Mouse (Mus musculus): ENCODE measurements around the gene Rnf215.
"Not testable (repeated sequence)": the region's sequence is repeated elsewhere in the genome, so short reads cannot be mapped to it uniquely, and the experiment has no call there.

Gene Rnf215

GRCm38 (mm10) chr11:4134986-4135935 is at the start of gene Rnf215:
TSS of gene Rnf215 (plus strand) at chr11:4135202.
- peak; percentile 87 to 89 for DNase-seq (ENCODE audit: low spot score in 2 of 2)

DNA sequence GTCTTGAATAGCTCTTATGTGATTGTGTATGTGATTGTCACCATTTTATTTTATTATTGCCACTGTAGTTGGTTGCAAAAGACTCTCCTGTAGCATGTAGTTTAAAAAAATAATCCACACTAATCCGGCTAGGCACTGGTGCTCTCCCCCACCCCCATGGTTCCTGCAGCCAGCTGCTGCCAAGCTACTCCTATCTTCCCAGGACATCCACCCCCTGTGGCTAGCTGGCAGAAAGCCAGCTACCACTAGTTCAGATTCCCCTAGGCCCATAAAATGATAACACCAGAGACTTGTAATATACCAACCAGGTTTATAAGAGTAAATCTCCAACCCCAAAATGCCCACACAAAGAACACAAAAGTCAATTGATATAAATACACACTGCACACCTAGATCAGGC is 48.8 kb upstream of the Rnf215 start:
- DNase-seq (ENCODE audit: low spot score in 2 of 2): no peak

GRCm38 (mm10) chr11:4087267-4087666 is 47.7 kb upstream of the Rnf215 start:
- peak; percentile 33 to 46 for DNase-seq (ENCODE audit: low spot score in 2 of 2)

DNA sequence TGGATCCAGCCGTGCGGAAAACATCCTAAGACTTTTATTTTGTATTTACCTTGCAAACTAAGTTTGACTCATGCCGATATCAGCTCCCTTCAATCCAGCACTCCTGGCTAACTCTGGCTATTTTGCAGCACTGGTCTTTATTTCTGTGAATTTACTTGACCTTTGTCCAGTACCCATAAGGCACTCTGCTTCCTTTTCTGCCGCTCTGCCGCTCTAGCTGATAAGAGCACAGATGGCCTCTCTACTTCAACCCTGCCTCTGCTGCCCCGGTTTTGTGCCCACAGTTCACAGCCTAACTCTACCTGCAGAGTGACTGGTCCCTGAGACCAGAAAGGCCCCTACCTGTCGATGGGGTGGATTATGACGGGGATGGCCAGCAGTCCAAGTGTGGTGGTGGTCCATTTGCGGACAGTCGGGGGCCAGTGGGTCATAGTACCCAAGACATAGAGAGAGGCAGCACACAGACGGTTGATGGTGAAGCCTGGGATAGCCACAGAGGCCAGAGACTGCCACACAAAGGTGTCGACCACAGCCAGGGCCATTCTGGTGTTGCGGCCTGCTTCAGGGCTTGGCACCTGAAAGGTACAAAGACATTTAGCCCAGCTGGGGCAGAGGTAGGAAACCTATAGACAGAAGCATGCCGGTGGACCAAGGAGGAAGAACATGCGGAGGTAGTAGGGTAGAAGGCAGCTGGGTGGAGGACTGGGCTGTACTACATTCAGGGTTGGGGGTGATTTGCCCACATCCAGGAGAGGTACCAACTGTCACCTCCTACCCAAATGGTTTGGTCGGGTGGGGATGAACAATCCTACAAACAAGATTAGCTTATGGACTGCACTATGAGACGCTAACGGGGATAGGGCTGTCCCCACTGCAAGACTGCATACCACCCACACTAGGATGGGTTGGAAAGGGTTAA is 41.3 kb upstream of the Rnf215 start:
- DNase-seq (ENCODE audit: low spot score in 2 of 2): peak in 1 of 2 experiments; percentile 48

DNA sequence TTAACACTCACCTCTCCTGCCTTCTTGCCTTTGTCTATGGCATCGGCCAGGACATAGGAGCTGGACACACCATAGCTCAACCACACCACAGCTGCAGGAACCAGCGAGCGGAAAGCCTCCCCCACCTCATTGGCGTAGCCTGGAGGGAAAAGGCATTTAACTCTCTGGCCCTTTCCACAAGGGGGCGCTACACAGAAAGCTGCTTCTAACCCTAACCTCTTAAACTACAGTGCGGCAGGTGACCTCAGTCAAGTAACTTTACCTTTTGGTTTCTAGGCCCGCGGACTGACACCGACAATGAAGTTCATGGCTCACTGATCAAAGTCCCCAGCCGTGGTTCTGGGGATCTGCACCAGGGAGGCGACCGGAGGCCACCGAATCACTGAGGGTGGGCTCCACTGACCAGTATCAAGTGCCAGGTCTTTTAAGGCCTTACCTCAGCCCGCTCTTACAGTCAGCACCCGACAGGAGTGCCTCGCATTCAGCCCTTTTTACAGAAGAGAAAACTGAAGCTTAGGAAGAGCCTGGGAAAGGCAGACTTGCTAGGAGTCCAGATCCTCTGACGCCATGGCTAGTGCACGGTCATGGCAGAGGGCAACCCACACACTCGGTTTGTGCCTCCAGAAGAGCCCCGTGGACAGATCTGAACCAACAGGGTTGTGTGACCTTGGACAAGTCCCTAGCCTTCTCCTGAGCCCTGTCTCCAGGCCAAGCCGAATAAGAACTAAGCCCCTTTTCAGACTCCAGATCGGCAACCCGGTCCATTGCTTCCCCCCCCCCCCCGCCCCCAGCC is 40.4 kb upstream of the Rnf215 start:
- DNase-seq (ENCODE audit: low spot score in 2 of 2): peak; percentile 84 to 85

DNA sequence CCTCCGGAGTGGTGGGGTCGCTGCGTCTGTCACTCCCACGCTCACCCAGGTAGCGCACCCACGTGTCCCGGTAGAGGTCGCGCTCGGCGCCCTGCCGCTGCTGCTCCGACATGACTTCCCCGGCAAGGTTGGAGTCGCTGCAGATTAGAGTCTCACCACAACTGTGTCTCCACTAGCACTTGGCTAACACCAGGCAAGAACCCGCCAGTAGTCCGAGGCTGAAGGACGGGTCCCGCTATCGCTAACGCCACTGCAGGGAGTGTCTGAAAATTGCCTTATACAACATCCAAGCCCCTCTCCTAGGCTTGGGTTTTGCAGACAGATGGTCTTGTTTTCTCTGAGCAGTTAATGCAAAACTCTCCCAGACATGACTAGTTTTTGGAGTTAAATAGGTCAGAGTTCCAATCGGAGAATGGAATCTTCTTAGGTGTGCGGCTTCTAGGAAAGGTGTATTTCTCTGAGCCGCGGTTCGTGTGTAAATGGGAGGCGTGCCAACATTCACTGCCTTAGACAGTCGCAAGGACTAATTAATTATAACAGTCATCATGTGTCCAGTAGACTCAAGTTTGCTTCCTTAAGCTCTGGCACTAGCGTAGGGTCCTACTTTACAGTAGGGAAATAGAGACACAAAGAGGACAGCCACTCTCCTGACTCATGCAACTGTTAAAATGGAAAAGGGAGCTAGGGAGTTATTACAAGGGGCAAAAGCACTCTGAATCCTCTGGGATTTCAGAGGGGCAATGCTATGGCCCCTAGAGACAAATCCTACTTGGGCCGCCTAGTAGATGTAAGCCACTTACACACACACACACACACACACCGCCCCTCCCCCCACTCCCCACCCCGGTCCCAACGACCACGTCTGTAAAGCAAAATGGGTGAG is 39.6 kb upstream of the Rnf215 start, which contains the start of gene Mtfp1:
TSS of gene Mtfp1 (minus strand) at position 275 of the 883 bp plus-strand sequence.
- peak; percentile 61 to 74 for DNase-seq (ENCODE audit: low spot score in 2 of 2)

DNA sequence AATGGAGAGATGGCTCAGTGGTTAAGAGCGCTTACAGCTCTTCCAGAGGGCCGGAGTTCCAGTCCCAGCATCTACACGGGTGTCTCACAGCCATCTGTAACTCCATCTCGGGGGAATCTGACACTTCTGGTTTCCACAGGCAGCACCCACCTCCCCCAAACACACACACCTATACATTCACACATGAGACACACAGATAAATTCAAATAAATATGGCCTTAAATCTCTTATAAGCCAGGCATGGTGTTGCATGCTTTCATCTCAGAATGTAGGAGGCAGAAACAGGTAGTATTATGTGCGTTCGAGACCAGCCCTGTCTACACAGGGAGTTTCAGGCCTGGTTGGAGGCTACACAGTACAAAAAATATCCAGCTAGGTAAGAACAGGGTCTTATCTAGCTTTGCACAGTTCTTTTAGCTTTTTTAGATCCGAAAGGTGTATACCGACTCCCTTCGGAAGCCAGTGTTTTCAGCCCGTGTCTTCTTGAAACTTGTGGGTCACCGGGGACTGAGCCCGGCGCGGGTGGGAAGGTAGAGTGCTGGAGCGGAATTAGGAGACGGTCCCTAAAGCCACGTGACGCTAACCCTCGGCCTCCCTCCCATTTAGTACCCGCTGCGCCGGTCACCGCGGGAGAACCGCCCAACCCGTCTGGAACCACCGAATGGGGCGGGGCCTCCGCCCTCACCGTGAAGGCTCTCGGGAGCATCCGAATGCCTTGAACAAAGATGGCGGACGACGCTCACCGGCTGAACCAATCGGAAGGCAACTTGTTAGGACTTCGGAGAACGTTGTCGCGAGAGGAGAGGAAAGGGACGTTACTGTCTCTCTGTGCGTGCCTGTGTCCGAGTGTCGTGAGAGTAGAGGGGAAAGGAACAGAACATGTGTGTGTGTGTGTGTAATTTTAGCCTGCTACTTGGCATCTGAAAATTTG is 38.7 kb upstream of the Rnf215 start:
- peak; percentile 98 for DNase-seq (ENCODE audit: low spot score in 2 of 2)

GRCm38 (mm10) chr11:4097091-4097621 is 37.8 kb upstream of the Rnf215 start:
- no peak for DNase-seq (ENCODE audit: low spot score in 2 of 2)

GRCm38 (mm10) chr11:4098120-4098519 is 36.9 kb upstream of the Rnf215 start:
- DNase-seq (ENCODE audit: low spot score in 2 of 2): no peak

DNA sequence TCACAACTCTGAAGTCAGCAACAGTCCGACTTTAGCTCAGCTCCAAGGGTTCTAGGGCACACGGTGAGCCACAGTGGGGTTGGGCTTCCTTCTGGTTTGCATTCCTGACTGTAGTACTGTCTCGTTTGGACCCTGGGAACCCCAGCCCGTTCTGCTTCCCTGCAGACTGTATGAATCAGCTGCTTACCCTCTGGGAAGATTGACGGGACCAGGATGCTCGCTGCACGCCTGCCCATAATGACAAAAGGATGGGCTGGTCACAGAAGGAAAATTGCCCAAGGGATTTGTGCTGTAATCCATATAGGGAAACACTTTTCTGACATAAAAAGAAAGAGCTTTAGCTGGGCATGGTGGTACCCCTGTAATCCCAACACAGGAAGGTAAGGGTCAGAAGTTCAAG is 36.2 kb upstream of the Rnf215 start:
- no peak for DNase-seq (ENCODE audit: low spot score in 2 of 2)

GRCm38 (mm10) chr11:4099447-4099846 is 35.6 kb upstream of the Rnf215 start:
- DNase-seq (ENCODE audit: low spot score in 2 of 2): no peak

DNA sequence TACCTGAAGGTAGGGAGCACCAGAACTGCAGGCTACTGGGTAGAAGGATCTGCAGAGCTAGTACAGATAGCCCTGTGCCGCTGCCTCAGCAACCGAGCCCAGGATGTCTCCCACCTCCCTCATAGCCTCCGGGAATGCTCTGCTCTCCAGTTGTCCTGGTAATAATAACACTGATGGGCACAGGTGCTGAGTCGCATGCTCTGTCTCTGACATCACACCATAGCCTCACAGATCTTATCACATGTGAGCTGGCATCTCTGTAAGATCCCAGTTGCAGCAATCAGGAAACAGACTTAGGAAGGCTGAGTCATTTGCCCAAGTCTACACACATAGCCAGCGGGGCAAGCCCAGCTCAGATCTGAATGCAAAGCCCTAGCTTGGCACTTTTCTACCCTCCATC is 33.2 kb upstream of the Rnf215 start:
- no peak for DNase-seq (ENCODE audit: low spot score in 2 of 2)

- DNase-seq (ENCODE audit: low spot score in 2 of 2): no peak
Observed at GRCm38 (mm10) chr11:4103522-4103921, 31.5 kb upstream of the Rnf215 start.

DNA sequence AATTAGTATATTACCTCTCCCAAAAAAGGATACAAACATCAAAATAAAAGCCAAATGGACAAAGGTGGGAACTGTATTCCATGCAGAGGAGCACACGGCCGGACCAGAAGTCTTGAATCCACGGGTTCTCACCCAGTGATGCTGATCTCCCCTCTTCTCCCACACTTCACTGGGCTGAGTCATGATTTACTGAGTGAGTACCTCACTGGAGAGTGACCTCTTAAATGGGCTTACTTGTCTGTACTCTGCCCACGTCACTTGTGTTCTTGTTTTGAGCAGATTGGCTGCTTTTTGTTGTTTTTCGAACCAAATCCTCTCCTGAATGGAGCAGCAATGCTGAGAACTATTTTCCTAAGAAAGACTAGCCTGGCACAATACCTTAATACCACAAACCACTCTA is 30.0 kb upstream of the Rnf215 start:
- no peak for DNase-seq (ENCODE audit: low spot score in 2 of 2)

GRCm38 (mm10) chr11:4105444-4105843 is 29.6 kb upstream of the Rnf215 start:
- DNase-seq (ENCODE audit: low spot score in 2 of 2): peak; percentile 61 to 67

DNA sequence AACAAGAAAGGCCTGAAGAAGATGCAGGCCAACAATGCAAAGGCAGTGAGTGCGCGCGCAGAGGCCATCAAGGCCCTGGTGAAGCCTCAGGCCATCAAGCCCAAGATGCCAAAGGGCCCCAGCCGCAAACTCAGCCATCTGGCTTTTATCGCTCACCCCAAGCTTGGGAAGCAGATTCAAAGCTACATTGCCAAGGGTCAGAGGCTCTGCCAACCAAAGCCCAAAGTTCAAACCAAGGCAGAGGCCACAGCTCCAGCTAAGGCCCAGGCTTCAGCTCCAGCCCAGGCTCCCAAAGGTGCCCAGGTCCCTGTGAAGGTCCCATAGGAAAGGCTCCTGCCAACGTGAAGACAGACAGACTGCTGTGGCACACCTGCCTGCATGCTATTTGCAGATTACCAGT is 27.1 kb upstream of the Rnf215 start:
- DNase-seq (ENCODE audit: low spot score in 2 of 2): not testable (repeated sequence)

DNA sequence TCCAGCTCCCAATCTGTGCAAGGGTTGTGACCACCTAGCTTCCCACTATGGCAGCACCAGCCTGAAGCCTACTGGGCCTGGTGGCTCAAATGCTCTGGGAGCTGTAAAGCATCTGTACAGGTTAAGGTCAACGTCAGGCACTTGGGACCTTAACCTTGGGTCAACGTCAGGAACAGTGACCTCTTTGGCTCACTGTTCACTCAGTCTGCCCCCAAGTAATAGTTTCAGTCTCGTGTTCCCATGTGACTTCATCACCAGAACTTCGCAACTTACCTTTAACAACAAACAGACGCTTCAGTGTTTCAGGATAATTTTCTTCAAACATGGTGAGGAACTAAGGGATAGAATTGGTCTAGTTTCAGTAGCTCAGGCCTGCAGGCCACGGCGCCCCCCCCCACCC is 26.3 kb upstream of the Rnf215 start:
- no peak for DNase-seq (ENCODE audit: low spot score in 2 of 2)

DNA sequence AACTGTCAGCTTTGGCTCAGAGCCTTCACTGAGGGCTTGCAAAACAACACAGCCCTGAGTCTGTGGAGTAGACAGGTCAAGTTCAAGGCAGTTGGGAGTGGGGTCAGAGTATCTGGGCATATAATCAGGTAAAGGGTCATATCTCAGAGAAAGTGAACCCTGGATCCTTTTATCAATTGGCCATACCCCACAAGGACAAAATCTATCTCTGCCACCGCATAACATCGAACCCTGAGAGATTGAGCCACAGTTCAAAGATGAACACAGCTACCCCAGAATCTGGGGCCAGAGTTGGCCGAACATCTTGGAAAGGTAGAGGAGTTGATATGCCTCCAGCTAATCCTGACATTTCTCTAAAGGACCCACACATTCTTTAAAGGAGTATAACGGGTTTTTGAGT is 23.0 kb upstream of the Rnf215 start:
- DNase-seq (ENCODE audit: low spot score in 2 of 2): no peak

DNA sequence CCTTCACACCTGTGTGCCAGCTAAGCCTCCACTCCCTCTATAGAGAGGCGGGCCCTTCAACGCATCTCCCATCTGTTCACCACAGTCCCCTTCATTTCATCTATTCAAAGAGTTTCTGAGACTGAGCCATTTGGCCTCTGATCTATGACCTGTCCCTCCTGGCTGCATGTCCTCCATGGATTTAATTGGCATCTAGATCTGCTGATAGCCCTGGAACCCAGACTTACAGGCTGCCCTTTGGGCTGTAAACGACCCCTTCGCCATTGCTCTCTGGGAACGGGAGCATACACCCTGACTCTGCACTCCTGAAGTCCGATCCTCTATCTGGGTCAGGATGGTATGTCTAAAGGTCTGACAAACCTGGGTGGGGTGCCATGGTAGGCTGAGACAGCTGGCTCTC is 22.1 kb upstream of the Rnf215 start:
- DNase-seq (ENCODE audit: low spot score in 2 of 2): no peak

Data from right cerebral cortex, adult 2 months (tissue).